Mouse (Mus musculus): Measurements from ENCODE around the gene Trmt10c. TPM values are rescaled to one million over a fixed set of nuclear protein-coding genes. Genes with fewer than 3 reads are reported as not detected.

The Trmt10c gene
- polyA plus RNA-seq, 1 experiment from 2014 or later = 23.1 TPM

GRCm38 (mm10) chr16:55990311-55990710 lies 47.3 kb downstream of the Trmt10c start:
- H3K36me3 ChIP-seq = peaks cover 47% of the 10 kb centered on the region
- no peak overlapping the region for H3K27ac ChIP-seq (replicated peaks)
- H3K4me3 ChIP-seq = no peak overlapping the region

GRCm38 (mm10) chr16:55986001-55986400 lies 51.6 kb downstream of the Trmt10c start:
- Histone ChIP-seq H3K36me3 (peaks cover 51% of the 10 kb centered on the region), H3K9ac (no peak overlapping the region), H3K9me3 (no peaks in the 10 kb centered on the region), H3K4me3 (no peak overlapping the region), H3K4me2 (no peak overlapping the region), H3K27me3 (no peaks in the 10 kb centered on the region), H3K27ac (replicated peaks) (no peak overlapping the region), H3K4me1 (replicated peaks) (no peaks in the 10 kb centered on the region)
- ATAC-seq (ENCODE audit: low read depth) = no peak
- 92% methylated on average over 3 of the region's 3 CpGs for WGBS

More at GRCm38 (mm10) chr16:55990311-55990710, 47.3 kb downstream of the Trmt10c start:
- Histone ChIP-seq H3K4me2 (no peak overlapping the region), H3K9ac (no peak overlapping the region), H3K9me3 (no peaks in the 10 kb centered on the region), H3K27me3 (no peaks in the 10 kb centered on the region), H3K4me1 (replicated peaks) (no peaks in the 10 kb centered on the region)
- no peak for ATAC-seq (ENCODE audit: low read depth)
- 93% methylated on average over 4 of the region's 4 CpGs for WGBS

Small RNA genes within 50 kb of the gene (microRNA-seq; reads per million reads assigned to microRNA genes)
- gene Gm24047 = not detected

Other genes starting within 250 kb of the Trmt10c start
- 1.7 and 2.2 TPM in 2 replicates for gene Nfkbiz, start 198.9 kb downstream of the Trmt10c start, polyA plus RNA-seq (2015; fragmentation: Nextera tagmentation; extraction: Ambion mirVana)
- gene Nxpe3, start 142.5 kb downstream of the Trmt10c start, polyA plus RNA-seq (2015; fragmentation: Nextera tagmentation; extraction: Ambion mirVana) = 1.0 and 1.4 TPM in 2 replicates
- 13.1 and 16.6 TPM in 2 replicates for gene Cep97, start 103.0 kb downstream of the Trmt10c start, polyA plus RNA-seq (2015; fragmentation: Nextera tagmentation; extraction: Ambion mirVana)
- gene Rpl24, start 71.5 kb downstream of the Trmt10c start, polyA plus RNA-seq (2015; fragmentation: Nextera tagmentation; extraction: Ambion mirVana) = 545 and 610 TPM in 2 replicates
- 19.3 and 23.2 TPM in 2 replicates for gene Zbtb11, start 63.9 kb downstream of the Trmt10c start, polyA plus RNA-seq (2015; fragmentation: Nextera tagmentation; extraction: Ambion mirVana)
- 240 and 254 TPM in 2 replicates for gene Pcnp, start 8.1 kb downstream of the Trmt10c start, polyA plus RNA-seq (2015; fragmentation: Nextera tagmentation; extraction: Ambion mirVana)
- 53.1 and 57.3 TPM in 2 replicates for gene Senp7, start 10.5 kb upstream of the Trmt10c start, polyA plus RNA-seq (2015; fragmentation: Nextera tagmentation; extraction: Ambion mirVana)
- gene Impg2, start 166.5 kb upstream of the Trmt10c start, polyA plus RNA-seq (2015; fragmentation: Nextera tagmentation; extraction: Ambion mirVana) = 0.06 and 0.43 TPM in 2 replicates

All from neural tube, embryonic 13.5 days (tissue).